Mouse (Mus musculus) thymus, adult 2 months (tissue): ENCODE results near the gene Stom.

ENCODE experiments used
- CTCF ChIP-seq: fragments of 200-500 bp; IDR thresholded peaks from 2 replicates; pipeline ENCODE4 v1.5.1; 2012; ENCODE audit warnings: mild to moderate bottlenecking, control low read depth, low read length, moderate library complexity, borderline replicate concordance; ENCODE audit not compliant: control insufficient read depth, poor library complexity, insufficient read depth; ENCODE audit errors: extremely low read depth
- POLR2A ChIP-seq: fragments of 200-500 bp; IDR thresholded peaks from 2 replicates; pipeline ENCODE4 v1.6.1; 2012; ENCODE audit warnings: mild to moderate bottlenecking, low read length, control low read depth, moderate library complexity; ENCODE audit not compliant: control insufficient read depth, poor library complexity, insufficient read depth; ENCODE audit errors: extremely low read depth

DNA sequence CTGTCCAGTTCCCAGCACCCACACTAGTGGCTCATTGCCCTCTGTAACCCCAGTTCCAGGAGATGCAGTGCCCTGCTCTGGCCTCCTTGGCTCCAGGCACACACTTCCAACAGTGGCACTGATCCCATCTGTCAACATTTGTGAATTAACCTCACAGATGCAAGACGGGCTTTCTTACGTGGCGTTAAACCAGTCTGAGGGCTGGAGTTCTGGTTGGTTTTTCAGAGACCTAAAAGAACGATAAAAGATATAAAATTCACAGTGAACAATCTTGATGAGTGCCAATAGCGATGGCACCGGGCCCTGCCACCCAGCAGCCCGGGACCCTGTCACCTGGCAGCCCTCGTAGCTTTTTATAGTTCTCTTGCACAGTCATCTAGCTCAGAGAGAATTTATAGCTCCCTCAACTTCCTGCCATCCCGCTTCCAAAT, 48.7 kb upstream of the Stom start:
- no peak for TF ChIP-seq CTCF
- no peak for TF ChIP-seq POLR2A
